Mouse (Mus musculus) liver, adult 2 months (tissue): ENCODE measurements around the gene Dhrs3. TPM values are rescaled to one million over a fixed set of nuclear protein-coding genes. Genes with fewer than 3 reads are reported as not detected.
A peak's percentile ranks its signal among the peaks of the same experiment; 100 is the strongest.

Experiments used
- DNase-seq: peaks from one replicate; pipeline ENCODE4 v3.0.0-alpha.2; 2011; ENCODE audit warnings: low read depth, low spot score; ENCODE audit errors: extremely low read depth
- H3K27ac ChIP-seq: fragments of 200-500 bp; replicated peaks from 2 replicates; pipeline ENCODE4 v1.5.1; 2012; ENCODE audit warnings: low read depth, mild to moderate bottlenecking, control low read depth, inconsistent platforms, low read length; ENCODE audit not compliant: insufficient read depth
- H3K27me3 ChIP-seq: fragments of 200-500 bp; 2 replicates; pipeline ENCODE4 v1.6.1; 2012; ENCODE audit warnings: mild to moderate bottlenecking, moderate library complexity, low read length, inconsistent platforms; ENCODE audit not compliant: control insufficient read depth, insufficient read depth
- H3K36me3 ChIP-seq: fragments of 200-500 bp; 2 replicates; pipeline ENCODE4 v1.6.1; 2012; ENCODE audit warnings: low read length, inconsistent platforms; ENCODE audit not compliant: control insufficient read depth, insufficient read depth
- H3K4me1 ChIP-seq: fragments of 200-500 bp; 2 replicates; pipeline ENCODE4 v1.6.1; 2011; ENCODE audit warnings: low read length; ENCODE audit not compliant: control insufficient read depth, insufficient read depth
- H3K4me3 ChIP-seq: fragments of 200-500 bp; 2 replicates; pipeline ENCODE4 v1.5.1; 2011; ENCODE audit warnings: low read depth, mild to moderate bottlenecking, control low read depth, low read length, moderate library complexity; ENCODE audit not compliant: insufficient read depth
- H3K79me2 ChIP-seq: fragments of 200-500 bp; 2 replicates; pipeline ENCODE4 v1.6.1; 2012; ENCODE audit warnings: inconsistent platforms, mild to moderate bottlenecking, low read length, moderate library complexity; ENCODE audit not compliant: control insufficient read depth, insufficient read depth
- H3K9ac ChIP-seq: fragments of 200-500 bp; 2 replicates; pipeline ENCODE4 v1.6.1; 2012; ENCODE audit warnings: low read depth, mild to moderate bottlenecking, control low read depth, inconsistent platforms, low read length
- CTCF ChIP-seq: fragments of 200-500 bp; IDR thresholded peaks from 2 replicates; pipeline ENCODE4 v1.5.1; 2011; ENCODE audit warnings: low read depth, low read length, control low read depth
- POLR2A ChIP-seq: fragments of 200-500 bp; IDR thresholded peaks from 2 replicates; pipeline ENCODE4 v1.6.1; 2011; ENCODE audit warnings: low read length, control low read depth; ENCODE audit not compliant: insufficient read depth; ENCODE audit errors: extremely low read depth
- WGBS: fragments of 180-500 bp; shearing (Covaris S2); methylation state at CpG from one replicate; pipeline ENCODE4 v1.1.7; 2018; 5-methylcytosine and 5-hydroxymethylcytosine counted together
- polyA plus RNA-seq: library from polyadenylated mRNA; depleted of rRNA; stranded (reverse); fragments of >200 nt; gene quantifications from 2 replicates; pipeline ENCODE4 v1.2.3, GENCODE M21; 2012
- total RNA-seq: library from RNA; depleted of rRNA; stranded (reverse); fragments of >200 nt; gene quantifications from 2 replicates; pipeline ENCODE4 v1.2.3, GENCODE M21; 2014

Gene Dhrs3
- total and polyA plus RNA-seq, 2 experiments, result 85.5 to 225 TPM

DNA sequence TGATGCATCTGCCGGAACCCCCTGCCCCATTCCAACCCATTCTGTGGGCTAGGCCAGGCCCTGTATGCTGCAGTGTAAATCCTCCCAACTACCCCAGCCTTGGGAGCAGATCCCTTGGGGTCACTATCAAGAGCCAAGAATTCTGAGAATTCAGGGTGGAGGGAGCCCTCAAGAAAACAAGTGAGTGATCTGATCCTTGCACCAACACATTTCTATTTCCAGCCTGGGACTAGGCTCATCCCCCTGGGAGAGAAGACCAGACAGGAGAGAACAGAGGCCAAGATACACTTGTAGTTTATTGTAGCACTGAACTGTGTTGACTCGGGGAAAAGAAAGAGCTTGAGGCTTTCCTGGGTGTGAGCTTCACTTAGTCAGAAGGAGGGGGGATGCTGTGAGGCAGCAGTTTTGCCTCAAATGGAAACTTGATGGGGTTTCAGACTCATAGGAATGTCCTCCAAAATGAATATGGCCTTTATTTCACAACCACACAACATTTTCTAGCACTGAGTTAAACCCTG is 17.0 kb upstream of the Dhrs3 start:
- 80% methylated on average over 2 of the region's 2 CpGs for WGBS

DNA sequence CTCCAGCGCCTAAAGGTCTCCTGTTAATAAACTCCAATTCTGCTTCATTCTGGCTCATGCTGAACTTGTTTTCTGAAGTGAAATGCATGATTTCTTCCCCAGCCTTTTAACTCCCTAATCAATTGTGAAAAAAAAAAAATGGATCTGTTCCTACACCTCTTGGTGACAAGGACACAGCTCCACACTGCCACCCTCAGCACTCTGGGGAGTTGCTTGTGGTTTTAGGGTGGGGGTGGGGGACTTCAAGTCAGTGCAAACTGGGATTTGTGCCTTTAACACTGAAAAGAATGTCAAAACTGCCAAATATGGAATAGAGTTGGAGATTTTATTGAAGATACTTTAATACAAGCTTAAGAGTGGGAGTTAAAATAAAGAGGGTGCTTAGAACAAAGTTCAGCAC is 13.1 kb upstream of the Dhrs3 start:
- Histone ChIP-seq H3K27ac (no peak overlapping the region), H3K4me3 (no peak overlapping the region), H3K36me3 (no peaks in the 10 kb centered on the region), H3K27me3 (no peaks in the 10 kb centered on the region), H3K4me1 (no peaks in the 10 kb centered on the region), H3K79me2 (no peaks in the 10 kb centered on the region), H3K9ac (no peak overlapping the region)
- DNase-seq, result no peak
- no peak for TF ChIP-seq POLR2A
- TF ChIP-seq CTCF, result no peak
- WGBS, result 88% methylated on average over 1 of the region's 1 CpGs

More for the DNA sequence above, 17.0 kb upstream of the Dhrs3 start:
- no peak for TF ChIP-seq CTCF
- TF ChIP-seq POLR2A, result no peak
- H3K27ac ChIP-seq, result no peak overlapping the region
- no peak overlapping the region for H3K4me3 ChIP-seq
- H3K79me2 ChIP-seq, result no peaks in the 10 kb centered on the region
- H3K9ac ChIP-seq, result no peak overlapping the region
- H3K4me1 ChIP-seq, result no peaks in the 10 kb centered on the region
- no peaks in the 10 kb centered on the region for H3K27me3 ChIP-seq
- no peak for DNase-seq
- no peaks in the 10 kb centered on the region for H3K36me3 ChIP-seq

DNA sequence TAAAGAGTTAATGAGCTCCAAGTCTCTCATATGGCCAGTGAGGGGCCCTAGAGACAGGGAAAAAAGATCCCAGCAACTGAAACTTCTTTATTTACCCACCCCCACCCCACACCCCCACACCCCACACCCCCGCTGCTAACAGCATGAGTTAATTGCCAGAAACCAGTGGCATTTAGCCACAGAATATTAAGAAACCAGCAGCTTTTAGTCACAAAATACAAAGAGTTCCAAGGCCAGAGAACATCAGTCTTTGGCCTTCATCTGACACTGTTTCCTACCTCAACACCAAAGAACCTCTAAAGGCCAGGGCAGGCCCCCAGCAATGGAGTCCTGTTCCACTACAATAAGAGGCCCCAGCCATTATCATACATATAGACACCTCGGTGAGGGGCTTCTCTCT is 11.3 kb upstream of the Dhrs3 start:
- Histone ChIP-seq H3K36me3 (no peaks in the 10 kb centered on the region), H3K4me3 (no peak overlapping the region)
- no peak for DNase-seq

DNA sequence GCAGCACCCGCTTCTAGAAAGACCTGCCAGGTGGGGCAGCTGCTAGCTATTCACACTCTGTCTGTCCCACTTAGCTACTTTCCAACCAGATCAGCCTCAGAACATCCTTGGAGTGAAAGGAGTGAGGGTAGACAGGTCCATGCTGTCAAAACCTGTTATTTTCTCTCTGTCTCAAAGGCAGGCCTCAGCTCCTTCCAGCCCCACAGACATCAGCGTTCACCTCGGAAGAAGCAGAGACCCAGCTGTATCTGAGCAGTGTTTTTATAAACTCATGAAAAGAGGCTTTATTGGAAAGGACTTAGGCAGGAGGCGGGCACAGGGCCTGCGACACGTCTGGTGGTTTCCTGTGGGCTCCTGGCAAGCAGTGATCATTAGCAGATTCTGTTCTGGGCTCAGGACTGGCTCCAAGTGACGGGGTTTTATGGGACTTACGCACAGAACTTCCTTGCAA is 9.7 kb upstream of the Dhrs3 start:
- Histone ChIP-seq H3K27ac (no peak overlapping the region), H3K79me2 (no peaks in the 10 kb centered on the region), H3K4me1 (no peaks in the 10 kb centered on the region), H3K4me3 (no peak overlapping the region), H3K9ac (no peak overlapping the region), H3K27me3 (no peaks in the 10 kb centered on the region), H3K36me3 (no peaks in the 10 kb centered on the region)
- 86% methylated on average over 8 of the region's 8 CpGs for WGBS
- TF ChIP-seq CTCF, result no peak
- TF ChIP-seq POLR2A, result no peak
- DNase-seq, result peak; percentile 7

More for the DNA sequence above, 11.3 kb upstream of the Dhrs3 start:
- Histone ChIP-seq H3K27me3 (no peaks in the 10 kb centered on the region), H3K9ac (no peak overlapping the region), H3K4me1 (no peaks in the 10 kb centered on the region), H3K27ac (no peak overlapping the region), H3K79me2 (no peaks in the 10 kb centered on the region)
- TF ChIP-seq POLR2A (no peak), CTCF (no peak)
- 93% methylated on average over 2 of the region's 2 CpGs for WGBS

DNA sequence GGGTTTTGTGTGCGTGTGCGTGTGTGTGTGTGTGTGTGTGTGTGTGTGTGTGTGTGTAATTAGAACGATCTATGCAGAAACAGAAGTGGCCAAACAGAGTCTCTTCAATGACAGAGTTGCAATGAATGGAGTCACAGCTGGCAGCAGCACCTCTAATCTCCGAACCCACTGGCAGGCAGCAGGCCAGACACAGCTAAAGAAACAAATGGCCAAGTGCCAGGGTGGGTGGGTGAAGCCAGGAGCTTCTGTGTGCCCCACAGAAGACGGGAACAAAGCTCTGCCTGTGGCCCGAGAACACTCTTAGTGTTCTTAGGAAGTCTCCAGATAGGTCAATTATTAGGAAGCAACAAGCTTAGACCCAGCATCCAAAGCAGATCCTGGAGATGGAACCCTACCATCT is 6.2 kb upstream of the Dhrs3 start:
- H3K27ac ChIP-seq, result no peak overlapping the region
- H3K79me2 ChIP-seq, result no peaks in the 10 kb centered on the region
- H3K36me3 ChIP-seq, result no peaks in the 10 kb centered on the region
- TF ChIP-seq POLR2A (no peak), CTCF (no peak)
- WGBS, result 73% methylated on average over 6 of the region's 6 CpGs
- no peak for DNase-seq
- no peak overlapping the region for H3K4me3 ChIP-seq
- H3K4me1 ChIP-seq, result peaks cover 5% of the 10 kb centered on the region
- H3K27me3 ChIP-seq, result no peaks in the 10 kb centered on the region
- no peak overlapping the region for H3K9ac ChIP-seq

DNA sequence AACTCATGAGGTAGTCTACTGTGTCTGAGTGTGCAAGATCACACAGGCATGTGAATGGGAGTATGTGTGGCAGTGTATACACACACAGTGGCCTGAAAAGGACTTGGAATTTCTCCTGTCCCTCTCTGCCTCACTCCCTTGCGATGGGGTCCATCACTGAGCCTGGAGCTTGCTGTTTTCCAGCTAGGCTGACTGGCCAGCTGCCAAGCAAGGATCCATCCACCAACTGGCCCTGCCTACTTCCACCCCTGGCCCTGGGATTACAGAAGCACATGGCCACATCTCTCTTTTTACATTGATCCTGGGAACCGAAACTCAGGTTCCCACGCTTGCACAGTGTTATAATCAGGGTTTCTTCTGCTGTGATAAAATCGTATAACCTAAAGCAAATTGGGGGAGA is 3.9 kb upstream of the Dhrs3 start:
- H3K36me3 ChIP-seq, result no peaks in the 10 kb centered on the region
- TF ChIP-seq CTCF (no peak), POLR2A (no peak)
- 69% methylated on average over 4 of the region's 4 CpGs for WGBS

More for the DNA sequence above, 3.9 kb upstream of the Dhrs3 start:
- peaks cover 5% of the 10 kb centered on the region; the same call in 1 of the 2 replicates for H3K79me2 ChIP-seq
- H3K27me3 ChIP-seq, result no peaks in the 10 kb centered on the region
- H3K4me3 ChIP-seq, result no peak overlapping the region
- H3K4me1 ChIP-seq, result peaks cover 7% of the 10 kb centered on the region
- no peak for DNase-seq
- no peak overlapping the region for H3K27ac ChIP-seq
- H3K9ac ChIP-seq, result no peak overlapping the region
